Mouse (Mus musculus) layer of hippocampus, adult 9-11 months (tissue): ENCODE data around the gene C3.
A peak's percentile ranks its signal among the peaks of the same experiment; 100 is the strongest.

Experiments used
- DNase-seq: peaks from one replicate; pipeline ENCODE4 v3.0.0; 2022

The C3 gene

GRCm38 (mm10) chr17:57249186-57250181, 21.5 kb upstream of the C3 start, which contains the start of gene Trip10:
Gene Trip10 (plus strand): TSS chr17:57249455.
- peak; percentile 84 for DNase-seq

- peak; percentile 41 for DNase-seq
Observed at GRCm38 (mm10) chr17:57248771-57249170, 20.8 kb upstream of the C3 start.

GRCm38 (mm10) chr17:57248201-57248699, 20.3 kb upstream of the C3 start, which contains the start of gene Gpr108:
Gene Gpr108 (minus strand): TSS chr17:57248446.
- DNase-seq, result peak; percentile 89

- DNase-seq, result peak; percentile 99
Observed at GRCm38 (mm10) chr17:57247393-57248200, 19.7 kb upstream of the C3 start.

- no peak for DNase-seq
Observed at GRCm38 (mm10) chr17:57246663-57247392, 18.9 kb upstream of the C3 start.

GRCm38 (mm10) chr17:57245311-57245929, 17.5 kb upstream of the C3 start:
- DNase-seq, result no peak

GRCm38 (mm10) chr17:57243650-57244370, 15.9 kb upstream of the C3 start:
- DNase-seq, result no peak

GRCm38 (mm10) chr17:57237181-57237580, 9.2 kb upstream of the C3 start:
- DNase-seq, result no peak

- DNase-seq, result no peak
Observed at GRCm38 (mm10) chr17:57235803-57236202, 7.9 kb upstream of the C3 start.

- DNase-seq, result no peak
Observed at GRCm38 (mm10) chr17:57234254-57234928, 6.5 kb upstream of the C3 start.

- no peak for DNase-seq
Observed at GRCm38 (mm10) chr17:57233038-57233437, 5.1 kb upstream of the C3 start.

GRCm38 (mm10) chr17:57232200-57232599, 4.3 kb upstream of the C3 start:
- DNase-seq, result no peak

GRCm38 (mm10) chr17:57231321-57231771, 3.4 kb upstream of the C3 start:
- DNase-seq, result no peak

- no peak for DNase-seq
Observed at GRCm38 (mm10) chr17:57230728-57231125, 2.8 kb upstream of the C3 start.

GRCm38 (mm10) chr17:57229851-57230727, 2.2 kb upstream of the C3 start:
- DNase-seq, result no peak

- no peak for DNase-seq
Observed at GRCm38 (mm10) chr17:57228873-57229272, 937 bp upstream of the C3 start.

- DNase-seq, result no peak
Observed at GRCm38 (mm10) chr17:57227468-57227867, 468 bp downstream of the C3 start.

GRCm38 (mm10) chr17:57223313-57223712, 4.6 kb downstream of the C3 start:
- DNase-seq, result no peak

GRCm38 (mm10) chr17:57221911-57222310, 6.0 kb downstream of the C3 start:
- no peak for DNase-seq

- no peak for DNase-seq
Observed at GRCm38 (mm10) chr17:57219884-57220207, 8.1 kb downstream of the C3 start.
